Mouse (Mus musculus) MEL-GATA-1-ER (cell line): ENCODE results near the gene Cep68.

Experiments
- DNase-seq: peaks from one replicate; pipeline ENCODE4 v3.0.0-alpha.2; 2012; ENCODE audit warnings: low read depth; ENCODE audit errors: extremely low read depth

Gene Cep68

GRCm38 (mm10) chr11:20204870-20205446 is 44.3 kb downstream of the Cep68 start:
- no peak for DNase-seq

- DNase-seq: no peak
These were observed 44.9 kb downstream of the Cep68 start for GRCm38 (mm10) chr11:20204321-20204720.

GRCm38 (mm10) chr11:20202299-20203011 is 46.8 kb downstream of the Cep68 start:
- DNase-seq: peak; percentile 11

- peak; percentile 8 for DNase-seq
These were observed 47.5 kb downstream of the Cep68 start for GRCm38 (mm10) chr11:20201661-20202101.

GRCm38 (mm10) chr11:20200713-20201575 is 48.3 kb downstream of the Cep68 start, which contains the start of gene Rab1a:
TSS of gene Rab1a (plus strand) at chr11:20201432.
- peak; percentile 95 for DNase-seq

- DNase-seq: peak; percentile 38
These were observed 56.0 kb downstream of the Cep68 start for GRCm38 (mm10) chr11:20193100-20193736.

GRCm38 (mm10) chr11:20187271-20187670 is 62.0 kb downstream of the Cep68 start:
- DNase-seq: no peak
